In the genomic region with DNA sequence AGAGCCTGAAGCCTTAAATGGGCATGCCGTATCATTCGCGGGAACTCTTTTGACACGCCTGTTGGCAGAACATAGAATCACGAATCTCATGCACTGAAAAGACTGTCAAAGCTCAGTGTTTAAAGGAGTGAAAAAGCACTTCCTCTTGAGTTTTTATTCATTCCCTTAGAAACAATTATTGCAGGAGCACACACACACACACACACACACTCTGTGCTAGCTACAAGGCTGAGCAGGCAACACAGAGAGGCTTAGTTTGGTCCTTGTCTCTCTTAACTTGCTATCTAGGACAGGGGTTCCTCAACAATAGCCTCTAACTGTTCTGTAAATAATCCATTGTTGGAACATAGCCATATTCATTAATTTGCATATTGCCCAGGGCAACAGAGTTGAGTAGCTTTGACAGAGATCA, we compare ENCODE assay signal across 16 mouse cellular contexts. TPM values are rescaled to one million over a fixed set of nuclear protein-coding genes. Genes with fewer than 3 reads are reported as not detected.
DNase-seq lines count a peak whose midpoint lies in the region; ATAC-seq and TF ChIP-seq lines count a peak whose summit lies in the region.
"Had no signal": no experiment of that assay in that cellular context is flagged by ENCODE, and none has a peak within 500 bp of the region (broad histone marks: within the 10 kb centered on the region; RNA-seq: fewer than 3 reads in every experiment).

No protein-coding gene starts in this region.

- TF ChIP-seq CTCF in hindbrain, postnatal 0 days (IDR thresholded peaks at IDR 0.05; ENCODE audit: low read depth): no peak
- no peak for TF ChIP-seq CTCF in brain, embryonic 14.5 days (IDR thresholded peaks at IDR 0.05; ENCODE audit: borderline replicate concordance, extremely low read depth, insufficient read depth, insufficient read length)
- no peak for TF ChIP-seq CTCF in stomach, postnatal 0 days (IDR thresholded peaks at IDR 0.05; ENCODE audit: low read depth)

- ATAC-seq in hindbrain, postnatal 0 days: peak; percentile 81
- peak; percentile 45; the same call in 1 of the 2 replicates for ATAC-seq in midbrain, embryonic 13.5 days
- no peak for ATAC-seq in midbrain, embryonic 11.5 days (ENCODE audit: low FRiP score)
- ATAC-seq in stomach, postnatal 0 days (ENCODE audit: low FRiP score, low TSS enrichment): peak; percentile 34; the same call in 1 of the 2 replicates
- ATAC-seq: Patski had no signal

- H3K36me3 ChIP-seq in hindbrain, postnatal 0 days (ENCODE audit: insufficient read depth, low read length): no peaks in the 10 kb centered on the region
- H3K36me3 ChIP-seq in hindbrain, embryonic 10.5 days: no peaks in the 10 kb centered on the region
- H3K36me3 ChIP-seq in midbrain, embryonic 13.5 days: no peaks in the 10 kb centered on the region
- no peaks in the 10 kb centered on the region for H3K36me3 ChIP-seq in midbrain, embryonic 11.5 days (ENCODE audit: control insufficient read depth, insufficient read depth, low read length)
- H3K36me3 ChIP-seq in stomach, postnatal 0 days (ENCODE audit: control insufficient read depth, insufficient read depth, low read length): no peaks in the 10 kb centered on the region
- H3K36me3 ChIP-seq: heart, embryonic 10.5 days; liver, embryonic 13.5 days; midbrain, embryonic 12.5 days; neural tube, embryonic 13.5 days had no signal

- no peaks in the 10 kb centered on the region for H3K27me3 ChIP-seq in hindbrain, postnatal 0 days (ENCODE audit: insufficient read depth, low read length)
- H3K27me3 ChIP-seq in hindbrain, embryonic 10.5 days (ENCODE audit: insufficient read depth, poor library complexity, severe bottlenecking): peaks cover 6% of the 10 kb centered on the region; the same call in 1 of the 2 replicates
- peaks cover 5% of the 10 kb centered on the region; the same call in 1 of the 2 replicates for H3K27me3 ChIP-seq in midbrain, embryonic 13.5 days
- no peaks in the 10 kb centered on the region for H3K27me3 ChIP-seq in midbrain, embryonic 11.5 days (ENCODE audit: control insufficient read depth, insufficient read depth, low read length)
- H3K27me3 ChIP-seq in stomach, postnatal 0 days (ENCODE audit: control insufficient read depth, insufficient read depth, low read length): no peaks in the 10 kb centered on the region
- H3K27me3 ChIP-seq: liver, embryonic 13.5 days; neural tube, embryonic 13.5 days; Patski had no signal

- H3K9ac ChIP-seq in hindbrain, postnatal 0 days (replicated peaks; ENCODE audit: low read length): no peak overlapping the region
- H3K9ac ChIP-seq in midbrain, embryonic 13.5 days (replicated peaks): no peak overlapping the region
- no peak overlapping the region for H3K9ac ChIP-seq in midbrain, embryonic 11.5 days (ENCODE audit: low read length)
- no peak overlapping the region for H3K9ac ChIP-seq in stomach, postnatal 0 days (ENCODE audit: low read length)
- H3K9ac ChIP-seq: liver, embryonic 13.5 days; midbrain, embryonic 12.5 days; neural tube, embryonic 13.5 days had no signal

- no peak overlapping the region for H3K4me2 ChIP-seq in hindbrain, postnatal 0 days (ENCODE audit: low read depth, low read length)
- no peak overlapping the region for H3K4me2 ChIP-seq in midbrain, embryonic 13.5 days (replicated peaks)
- H3K4me2 ChIP-seq in midbrain, embryonic 11.5 days: no peak overlapping the region
- no peak overlapping the region for H3K4me2 ChIP-seq in stomach, postnatal 0 days (replicated peaks; ENCODE audit: low read depth)
- H3K4me2 ChIP-seq: liver, embryonic 13.5 days; midbrain, embryonic 12.5 days; neural tube, embryonic 13.5 days had no signal

- H3K4me1 ChIP-seq in hindbrain, postnatal 0 days (ENCODE audit: insufficient read depth, low read length): peaks cover 4% of the 10 kb centered on the region
- H3K4me1 ChIP-seq in hindbrain, embryonic 10.5 days (replicated peaks): peaks cover 38% of the 10 kb centered on the region
- H3K4me1 ChIP-seq in midbrain, embryonic 13.5 days (replicated peaks): peaks cover 35% of the 10 kb centered on the region
- H3K4me1 ChIP-seq in midbrain, embryonic 11.5 days (ENCODE audit: control insufficient read depth, insufficient read depth, low read length): peaks cover 3% of the 10 kb centered on the region; the same call in 1 of the 2 replicates
- H3K4me1 ChIP-seq in stomach, postnatal 0 days (replicated peaks; ENCODE audit: control insufficient read depth, insufficient read depth): peaks cover 2% of the 10 kb centered on the region; the same call in 1 of the 2 replicates

- 24% methylated on average over 5 of the region's 5 CpGs for WGBS in hindbrain, postnatal 0 days
- 73% methylated on average over 5 of the region's 5 CpGs for WGBS in hindbrain, embryonic 10.5 days
- 52% methylated on average over 5 of the region's 5 CpGs for WGBS in midbrain, embryonic 13.5 days
- 79% methylated on average over 5 of the region's 5 CpGs for WGBS in midbrain, embryonic 11.5 days
- WGBS in stomach, postnatal 0 days: 30% methylated on average over 5 of the region's 5 CpGs

- TF ChIP-seq EP300 in stomach, postnatal 0 days (optimal IDR thresholded peaks at IDR 0.05): no peak

- no peaks in the 10 kb centered on the region for H3K9me3 ChIP-seq in hindbrain, postnatal 0 days (ENCODE audit: low read length)
- no peaks in the 10 kb centered on the region for H3K9me3 ChIP-seq in hindbrain, embryonic 10.5 days
- H3K9me3 ChIP-seq in midbrain, embryonic 13.5 days: no peaks in the 10 kb centered on the region
- no peaks in the 10 kb centered on the region for H3K9me3 ChIP-seq in midbrain, embryonic 11.5 days (ENCODE audit: control insufficient read depth, low read length)
- no peaks in the 10 kb centered on the region for H3K9me3 ChIP-seq in stomach, postnatal 0 days (ENCODE audit: control insufficient read depth, low read length)
- H3K9me3 ChIP-seq: heart, embryonic 10.5 days; liver, embryonic 13.5 days; neural tube, embryonic 13.5 days had no signal

- H3K27ac ChIP-seq in hindbrain, postnatal 0 days: no peak overlapping the region
- H3K27ac ChIP-seq in hindbrain, embryonic 10.5 days: no peak overlapping the region
- no peak overlapping the region for H3K27ac ChIP-seq in midbrain, embryonic 13.5 days
- H3K27ac ChIP-seq in midbrain, embryonic 11.5 days (ENCODE audit: low read depth, low read length): no peak overlapping the region
- H3K27ac ChIP-seq in stomach, postnatal 0 days (replicated peaks): 0 out of 2 replicates have a peak overlapping the region, but pooled peaks have one; percentile 18
- H3K27ac ChIP-seq: heart, embryonic 10.5 days; liver, embryonic 13.5 days; midbrain, embryonic 12.5 days; neural tube, embryonic 13.5 days had no signal

- DNase-seq in hindbrain, postnatal 0 days (ENCODE audit: low spot score): peak; percentile 52
- no peak for DNase-seq in hindbrain, embryonic 10.5 days (ENCODE audit: low spot score)
- DNase-seq in midbrain, embryonic 11.5 days (ENCODE audit: low spot score, missing footprints): no peak
- DNase-seq in brain, embryonic 14.5 days (ENCODE audit: low read depth): peak; percentile 71
- no peak for DNase-seq in stomach, postnatal 0 days (ENCODE audit: low spot score)
- DNase-seq in urinary bladder, postnatal 36 days (ENCODE audit: low spot score in 2 of 2): no peak
- DNase-seq: adrenal gland, adult 8-10 months; heart, postnatal 4 days; liver, embryonic 13.5 days; right cerebral cortex, adult 18-20 months; thymus, postnatal 25 days had no signal

- no peak for TF ChIP-seq POLR2A in brain, embryonic 14.5 days (IDR thresholded peaks at IDR 0.05; ENCODE audit: borderline replicate concordance, extremely low read depth, insufficient read depth, insufficient read length, poor library complexity, severe bottlenecking)

- no peak overlapping the region for H3K4me3 ChIP-seq in hindbrain, postnatal 0 days (ENCODE audit: low read length)
- no peak overlapping the region for H3K4me3 ChIP-seq in hindbrain, embryonic 10.5 days
- no peak overlapping the region for H3K4me3 ChIP-seq in midbrain, embryonic 13.5 days (replicated peaks)
- no peak overlapping the region for H3K4me3 ChIP-seq in midbrain, embryonic 11.5 days (ENCODE audit: low read depth, low read length)
- H3K4me3 ChIP-seq in stomach, postnatal 0 days (ENCODE audit: low read depth, low read length): no peak overlapping the region
- H3K4me3 ChIP-seq: heart, embryonic 10.5 days; liver, embryonic 13.5 days; midbrain, embryonic 12.5 days; neural tube, embryonic 13.5 days had no signal

RNA-seq across cellular contexts. Expression of a gene that starts 58.8 kb away (rescaled TPM):
- total RNA-seq in hindbrain, postnatal 0 days (2014; rRNA removed): 32.0 and 44.6 TPM in 2 replicates
- polyA plus RNA-seq in hindbrain, postnatal 0 days (2015; fragmentation: Nextera tagmentation; extraction: Ambion mirVana): 8.6 and 9.3 TPM in 2 replicates
- 1.7 and 2.4 TPM in 2 replicates for polyA plus RNA-seq in hindbrain, embryonic 10.5 days (2016; fragmentation: Nextera tagmentation; extraction: Ambion mirVana)
- polyA plus RNA-seq in midbrain, embryonic 13.5 days (2015; fragmentation: Nextera tagmentation; extraction: Ambion mirVana): 6.3 and 7.1 TPM in 2 replicates
- 1.4 and 1.7 TPM in 2 replicates for polyA plus RNA-seq in midbrain, embryonic 11.5 days (2014; fragmentation: Nextera tagmentation; extraction: Ambion mirVana)
- polyA plus RNA-seq in brain, embryonic 14.5 days (2012; rRNA removed): 9.2 and 11.0 TPM in 2 replicates
- 7.0 TPM in 2 replicates for polyA plus RNA-seq in stomach, postnatal 0 days (2015; fragmentation: Nextera tagmentation; extraction: Ambion mirVana)

Comparison
In these comparisons a context has a peak if more than half of its experiments do, and no peak if none do; other contexts are left out.
1. DNase-seq: peak in hindbrain, postnatal 0 days (single experiment) and brain, embryonic 14.5 days (single experiment); none in hindbrain, embryonic 10.5 days (single experiment), midbrain, embryonic 11.5 days (single experiment), stomach, postnatal 0 days (single experiment) and urinary bladder, postnatal 36 days (0 of 2).